Mouse (Mus musculus): Measurements from ENCODE around the gene Ror1.

- TF ChIP-seq CTCF (IDR thresholded peaks at IDR 0.05; ENCODE audit: borderline replicate concordance, extremely low read depth, insufficient read depth, insufficient read length) (no peak), POLR2A (IDR thresholded peaks at IDR 0.05; ENCODE audit: borderline replicate concordance, extremely low read depth, insufficient read depth, insufficient read length, poor library complexity, severe bottlenecking) (no peak)
These were observed 49.2 kb downstream of the Ror1 start for GRCm38 (mm10) chr4:100144744-100145143.

Data from brain, embryonic 14.5 days (tissue).